Mouse (Mus musculus): ENCODE results near the gene Snrnp27.

Snrnp27 gene

DNA sequence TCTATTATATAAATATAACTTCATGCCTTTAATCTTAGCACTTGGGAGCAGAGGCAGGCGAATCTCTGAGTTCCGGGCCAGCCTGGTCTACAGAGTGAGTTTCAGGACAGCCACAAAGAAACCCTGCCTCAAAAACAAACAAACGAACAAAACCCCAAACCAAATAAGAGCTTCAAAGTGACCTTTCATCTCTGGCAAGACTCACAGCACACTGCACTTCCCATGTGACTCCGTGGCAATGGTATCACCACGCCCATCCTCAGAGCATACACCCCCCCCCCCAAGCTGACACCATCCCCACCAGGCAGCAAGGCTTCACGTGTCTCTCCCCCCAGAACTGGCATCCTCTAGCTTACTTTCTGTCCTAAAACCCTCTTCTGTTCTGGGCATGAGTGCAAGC, 13.6 kb upstream of the Snrnp27 start:
- H3K4me1 ChIP-seq (replicated peaks; ENCODE audit: low read depth, low read length): no peaks in the 10 kb centered on the region
- no peak overlapping the region for H3K4me3 ChIP-seq (replicated peaks; ENCODE audit: low read length)
- H3K9me3 ChIP-seq (ENCODE audit: low read length): no peaks in the 10 kb centered on the region
- peaks cover 88% of the 10 kb centered on the region for H3K36me3 ChIP-seq (ENCODE audit: insufficient read depth, low read length)
- TF ChIP-seq NANOG (IDR thresholded peaks at IDR 0.05; ENCODE audit: borderline replicate concordance, low read length): no peak
- no peak for TF ChIP-seq CTCF (conservative IDR thresholded peaks at IDR 0.05; ENCODE audit: low read length)
- TF ChIP-seq POU5F1 (IDR thresholded peaks at IDR 0.05; ENCODE audit: borderline replicate concordance, low read length): no peak
- H3K27me3 ChIP-seq (ENCODE audit: insufficient read depth, low read length): no peaks in the 10 kb centered on the region

DNA sequence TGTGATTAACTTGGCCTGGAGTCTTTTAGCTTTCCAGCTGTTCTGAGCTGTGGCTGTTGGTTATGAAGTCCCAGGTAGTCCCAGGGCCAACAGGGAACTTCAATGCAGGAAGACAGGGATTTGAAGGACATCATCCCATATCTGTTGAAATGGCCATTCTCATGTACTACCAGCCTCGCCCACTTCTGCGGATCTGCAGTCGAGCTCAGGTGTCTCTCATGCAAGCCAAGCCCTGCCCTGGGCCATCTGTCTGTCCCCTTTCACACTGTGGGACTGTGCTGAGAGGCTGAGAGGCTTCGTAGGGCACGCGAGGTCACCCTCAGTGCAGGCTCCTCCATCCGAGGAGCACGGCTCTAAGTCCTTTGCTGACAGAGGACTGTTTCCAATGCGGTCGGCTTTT, 11.9 kb upstream of the Snrnp27 start:
- H3K4me3 ChIP-seq (replicated peaks; ENCODE audit: low read length): no peak overlapping the region
- no peak for TF ChIP-seq POU5F1 (IDR thresholded peaks at IDR 0.05; ENCODE audit: borderline replicate concordance, low read length)
- no peak for TF ChIP-seq NANOG (IDR thresholded peaks at IDR 0.05; ENCODE audit: borderline replicate concordance, low read length)
- TF ChIP-seq CTCF (conservative IDR thresholded peaks at IDR 0.05; ENCODE audit: low read length): no peak
- H3K4me1 ChIP-seq (replicated peaks; ENCODE audit: low read depth, low read length): no peaks in the 10 kb centered on the region
- H3K27me3 ChIP-seq (ENCODE audit: insufficient read depth, low read length): no peaks in the 10 kb centered on the region
- peaks cover 84% of the 10 kb centered on the region for H3K36me3 ChIP-seq (ENCODE audit: insufficient read depth, low read length)
- H3K9me3 ChIP-seq (ENCODE audit: low read length): no peaks in the 10 kb centered on the region

DNA sequence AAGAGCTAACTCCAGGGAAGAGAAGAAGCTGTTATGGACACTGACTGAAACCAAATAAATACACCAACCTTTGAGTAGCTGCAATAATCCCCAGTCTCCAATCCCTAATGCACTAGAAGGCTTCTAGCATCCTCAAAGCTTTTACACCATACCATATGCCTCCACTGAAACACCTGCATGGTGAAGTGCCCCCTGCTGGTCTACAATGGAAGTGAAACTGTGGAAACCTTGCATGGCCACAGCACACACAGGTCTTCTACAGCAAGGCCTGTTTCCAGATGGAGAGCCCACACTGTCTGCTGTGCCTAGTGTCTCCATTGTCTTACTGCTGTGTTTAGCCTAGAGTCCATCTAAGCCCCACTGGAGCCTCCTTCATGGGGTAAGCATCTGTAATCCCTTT, 10.1 kb upstream of the Snrnp27 start:
- Histone ChIP-seq H3K9me3 (ENCODE audit: low read length) (no peaks in the 10 kb centered on the region), H3K36me3 (ENCODE audit: insufficient read depth, low read length) (peaks cover 81% of the 10 kb centered on the region), H3K27me3 (ENCODE audit: insufficient read depth, low read length) (no peaks in the 10 kb centered on the region), H3K4me3 (replicated peaks; ENCODE audit: low read length) (no peak overlapping the region), H3K4me1 (replicated peaks; ENCODE audit: low read depth, low read length) (no peaks in the 10 kb centered on the region)
- TF ChIP-seq NANOG (IDR thresholded peaks at IDR 0.05; ENCODE audit: borderline replicate concordance, low read length): no peak
- TF ChIP-seq CTCF (conservative IDR thresholded peaks at IDR 0.05; ENCODE audit: low read length): peak; percentile 95

DNA sequence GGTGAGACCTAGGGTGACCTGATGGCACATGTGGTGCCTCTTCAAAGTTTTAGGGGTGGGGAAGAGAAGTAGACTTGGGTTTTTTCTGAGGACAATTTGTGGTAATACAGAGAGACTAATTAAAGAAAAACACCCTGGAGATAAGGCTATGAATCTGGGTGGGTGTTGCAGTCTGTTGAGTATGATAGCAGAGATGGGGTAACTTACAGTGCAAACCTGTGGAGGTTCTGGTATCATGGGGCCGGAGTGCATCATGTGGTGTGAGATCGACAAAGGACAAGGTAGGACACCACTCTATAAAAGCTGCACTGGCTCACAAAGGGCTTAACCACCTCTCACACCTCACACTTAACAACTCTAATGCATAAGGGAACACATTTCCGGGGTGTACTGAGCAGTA, 5.3 kb upstream of the Snrnp27 start:
- no peaks in the 10 kb centered on the region for H3K9me3 ChIP-seq (ENCODE audit: low read length)
- H3K27me3 ChIP-seq (ENCODE audit: insufficient read depth, low read length): no peaks in the 10 kb centered on the region
- peaks cover 43% of the 10 kb centered on the region for H3K36me3 ChIP-seq (ENCODE audit: insufficient read depth, low read length)
- H3K4me3 ChIP-seq (replicated peaks; ENCODE audit: low read length): no peak overlapping the region
- H3K4me1 ChIP-seq (replicated peaks; ENCODE audit: low read depth, low read length): peaks cover 9% of the 10 kb centered on the region
- TF ChIP-seq CTCF (conservative IDR thresholded peaks at IDR 0.05; ENCODE audit: low read length) (no peak), POU5F1 (IDR thresholded peaks at IDR 0.05; ENCODE audit: borderline replicate concordance, low read length) (no peak), NANOG (IDR thresholded peaks at IDR 0.05; ENCODE audit: borderline replicate concordance, low read length) (no peak)

DNA sequence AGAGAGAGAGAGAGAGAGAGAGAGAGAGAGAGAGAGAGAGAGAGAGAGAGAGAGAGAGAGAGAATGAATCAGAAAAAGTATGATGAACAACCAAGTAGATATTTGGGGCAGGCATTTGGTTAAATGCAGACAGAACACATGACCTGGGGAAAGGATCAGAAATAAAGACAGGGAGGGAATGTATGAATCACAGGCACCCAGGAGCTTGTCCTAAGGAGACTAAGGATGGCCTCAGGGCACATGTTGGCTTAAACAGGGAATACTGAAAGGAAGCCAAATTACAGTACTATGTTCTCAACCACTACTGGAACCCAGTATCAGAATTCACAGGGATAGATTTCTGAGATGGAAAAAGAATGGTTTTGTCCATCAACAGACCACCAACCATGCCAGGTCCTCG, 2.6 kb upstream of the Snrnp27 start:
- H3K9me3 ChIP-seq (ENCODE audit: low read length): no peaks in the 10 kb centered on the region
- H3K27me3 ChIP-seq (ENCODE audit: insufficient read depth, low read length): no peaks in the 10 kb centered on the region
- H3K4me3 ChIP-seq (replicated peaks; ENCODE audit: low read length): no peak overlapping the region
- H3K4me1 ChIP-seq (replicated peaks; ENCODE audit: low read depth, low read length): peaks cover 20% of the 10 kb centered on the region
- H3K36me3 ChIP-seq (ENCODE audit: insufficient read depth, low read length): peaks cover 32% of the 10 kb centered on the region
- TF ChIP-seq POU5F1 (IDR thresholded peaks at IDR 0.05; ENCODE audit: borderline replicate concordance, low read length) (no peak), NANOG (IDR thresholded peaks at IDR 0.05; ENCODE audit: borderline replicate concordance, low read length) (no peak), CTCF (conservative IDR thresholded peaks at IDR 0.05; ENCODE audit: low read length) (no peak)

DNA sequence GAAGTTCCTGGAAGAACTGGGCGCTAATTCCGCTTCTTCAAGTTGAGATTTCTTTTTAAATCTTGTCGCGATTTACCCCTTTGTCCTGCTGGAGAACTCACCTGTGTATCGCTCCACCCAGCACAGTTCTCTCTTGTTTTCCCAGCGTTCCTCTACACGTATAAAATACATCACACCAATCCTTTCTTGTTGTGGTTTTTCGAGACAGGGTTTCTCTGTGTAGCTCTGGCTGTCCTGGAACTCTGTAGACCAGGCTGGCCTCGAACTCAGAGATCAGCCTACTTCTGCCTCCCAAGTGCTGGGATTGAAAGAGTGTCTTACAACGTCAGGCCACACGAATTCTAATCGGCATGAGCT, 311 bp upstream of the Snrnp27 start:
- no peaks in the 10 kb centered on the region for H3K9me3 ChIP-seq (ENCODE audit: low read length)
- H3K4me1 ChIP-seq (replicated peaks; ENCODE audit: low read depth, low read length): peaks cover 20% of the 10 kb centered on the region
- no peaks in the 10 kb centered on the region for H3K27me3 ChIP-seq (ENCODE audit: insufficient read depth, low read length)
- H3K36me3 ChIP-seq (ENCODE audit: insufficient read depth, low read length): peaks cover 37% of the 10 kb centered on the region
- H3K4me3 ChIP-seq (replicated peaks; ENCODE audit: low read length): peak overlapping the region; percentile 96
- no peak for TF ChIP-seq POU5F1 (IDR thresholded peaks at IDR 0.05; ENCODE audit: borderline replicate concordance, low read length)
- no peak for TF ChIP-seq NANOG (IDR thresholded peaks at IDR 0.05; ENCODE audit: borderline replicate concordance, low read length)
- no peak for TF ChIP-seq CTCF (conservative IDR thresholded peaks at IDR 0.05; ENCODE audit: low read length)

DNA sequence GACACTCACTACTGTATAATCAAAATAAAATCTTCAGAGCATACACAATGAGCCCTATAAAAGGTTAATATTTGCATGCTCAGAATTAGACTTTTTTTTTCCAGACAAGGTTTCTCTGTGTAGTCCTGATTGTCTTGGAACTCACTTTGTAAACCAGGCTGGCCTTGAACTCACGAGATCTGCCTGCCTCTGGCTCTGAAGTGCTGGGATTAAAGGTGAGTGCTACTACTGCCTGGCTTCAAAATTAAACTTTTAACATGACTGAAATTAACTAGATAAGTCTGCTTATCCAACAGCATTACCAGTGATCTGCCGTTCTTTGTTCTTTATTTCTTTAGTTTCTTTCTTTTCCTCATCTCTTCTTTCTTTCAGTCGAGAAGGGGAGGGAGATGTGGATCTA, 3.0 kb downstream of the Snrnp27 start:
- TF ChIP-seq CTCF (conservative IDR thresholded peaks at IDR 0.05; ENCODE audit: low read length): no peak
- Histone ChIP-seq H3K27me3 (ENCODE audit: insufficient read depth, low read length) (no peaks in the 10 kb centered on the region), H3K36me3 (ENCODE audit: insufficient read depth, low read length) (peaks cover 66% of the 10 kb centered on the region)

DNA sequence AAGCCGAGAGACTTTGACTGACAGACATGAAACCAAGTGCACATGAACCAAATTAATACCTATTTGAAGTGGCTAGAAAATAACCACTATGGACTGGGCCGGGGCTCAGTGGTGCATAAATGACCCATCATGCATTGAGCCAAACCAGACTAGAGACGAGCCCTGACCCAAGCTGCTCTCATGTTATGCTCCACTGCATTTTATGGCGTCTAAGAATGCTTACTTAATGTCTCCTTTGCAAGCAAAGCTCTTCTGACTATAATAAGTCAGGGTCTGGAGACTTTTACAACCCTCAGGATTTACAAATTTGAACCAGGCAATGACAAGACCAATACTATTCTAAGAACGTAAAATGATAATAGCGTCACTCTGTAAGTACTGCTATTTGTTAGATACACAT, 6.0 kb downstream of the Snrnp27 start:
- Histone ChIP-seq H3K9me3 (ENCODE audit: low read length) (no peaks in the 10 kb centered on the region), H3K4me1 (replicated peaks; ENCODE audit: low read depth, low read length) (peaks cover 16% of the 10 kb centered on the region), H3K27me3 (ENCODE audit: insufficient read depth, low read length) (no peaks in the 10 kb centered on the region), H3K4me3 (replicated peaks; ENCODE audit: low read length) (no peak overlapping the region), H3K36me3 (ENCODE audit: insufficient read depth, low read length) (peaks cover 94% of the 10 kb centered on the region)
- TF ChIP-seq POU5F1 (IDR thresholded peaks at IDR 0.05; ENCODE audit: borderline replicate concordance, low read length) (no peak), NANOG (IDR thresholded peaks at IDR 0.05; ENCODE audit: borderline replicate concordance, low read length) (no peak), CTCF (conservative IDR thresholded peaks at IDR 0.05; ENCODE audit: low read length) (no peak)

More for the DNA sequence above, 3.0 kb downstream of the Snrnp27 start:
- H3K9me3 ChIP-seq (ENCODE audit: low read length): no peaks in the 10 kb centered on the region
- peaks cover 30% of the 10 kb centered on the region for H3K4me1 ChIP-seq (replicated peaks; ENCODE audit: low read depth, low read length)
- no peak overlapping the region for H3K4me3 ChIP-seq (replicated peaks; ENCODE audit: low read length)

DNA sequence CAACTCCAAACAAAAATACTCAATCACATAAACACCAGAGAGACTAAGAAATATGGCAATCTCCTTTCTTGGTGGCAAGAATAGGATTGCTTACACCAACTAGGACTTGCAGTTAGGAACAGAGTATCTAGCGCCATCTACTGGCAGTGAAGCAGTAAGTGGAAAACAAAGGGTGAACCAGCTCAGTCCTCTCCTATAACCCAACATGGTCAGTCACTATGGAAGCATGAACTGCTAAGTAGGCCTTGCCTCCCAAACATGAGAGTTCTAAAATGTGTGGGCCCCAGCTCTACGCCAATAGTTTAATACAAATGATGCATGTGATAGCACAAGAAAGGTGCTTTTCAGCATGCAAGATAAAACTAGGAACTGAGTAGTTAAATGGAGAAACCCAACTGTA, 13.4 kb downstream of the Snrnp27 start:
- Histone ChIP-seq H3K4me3 (replicated peaks; ENCODE audit: low read length) (no peak overlapping the region), H3K27me3 (ENCODE audit: insufficient read depth, low read length) (peaks cover 3% of the 10 kb centered on the region; the same call in 1 of the 2 replicates), H3K36me3 (ENCODE audit: insufficient read depth, low read length) (peaks cover 54% of the 10 kb centered on the region), H3K4me1 (replicated peaks; ENCODE audit: low read depth, low read length) (peaks cover 20% of the 10 kb centered on the region), H3K9me3 (ENCODE audit: low read length) (no peaks in the 10 kb centered on the region)
- TF ChIP-seq NANOG (IDR thresholded peaks at IDR 0.05; ENCODE audit: borderline replicate concordance, low read length) (no peak), CTCF (conservative IDR thresholded peaks at IDR 0.05; ENCODE audit: low read length) (peak; percentile 72), POU5F1 (IDR thresholded peaks at IDR 0.05; ENCODE audit: borderline replicate concordance, low read length) (no peak)
